ENCODE assay signal across 8 mouse cellular contexts in genomic region chr6:101307964-101308531, GRCm38 (mm10).
A peak's percentile ranks its signal among the peaks of the same experiment; 100 is the strongest.
DNase-seq lines count a peak whose midpoint lies in the region; ATAC-seq lines count a peak whose summit lies in the region.
"Had no signal": no experiment of that assay in that cellular context is flagged by ENCODE, and none has a peak within 500 bp of the region (broad histone marks: within the 10 kb centered on the region; RNA-seq: fewer than 3 reads in every experiment).

No protein-coding gene starts in this region.

- no peaks in the 10 kb centered on the region for H3K36me3 ChIP-seq in forebrain, embryonic 12.5 days (replicated peaks)
- no peaks in the 10 kb centered on the region for H3K36me3 ChIP-seq in hindbrain, embryonic 14.5 days (replicated peaks; ENCODE audit: control insufficient read depth, insufficient read depth)
- 0 out of 2 replicates have a peak, but pooled peaks cover 3% of the 10 kb centered on the region for H3K36me3 ChIP-seq in limb, embryonic 10.5 days
- H3K36me3 ChIP-seq: stomach, embryonic 15.5 days had no signal

- H3K27me3 ChIP-seq in forebrain, embryonic 12.5 days, result peaks cover 42% of the 10 kb centered on the region
- H3K27me3 ChIP-seq in hindbrain, embryonic 14.5 days (ENCODE audit: control insufficient read depth, insufficient read depth, low read length), result peaks cover 9% of the 10 kb centered on the region; the same call in 1 of the 2 replicates
- no peaks in the 10 kb centered on the region for H3K27me3 ChIP-seq in limb, embryonic 10.5 days (ENCODE audit: low read depth, poor library complexity, severe bottlenecking)
- H3K27me3 ChIP-seq: stomach, embryonic 15.5 days had no signal

- no peak overlapping the region for H3K4me3 ChIP-seq in forebrain, embryonic 12.5 days (replicated peaks)
- no peak overlapping the region for H3K4me3 ChIP-seq in hindbrain, embryonic 14.5 days (replicated peaks; ENCODE audit: low read length)
- no peak overlapping the region for H3K4me3 ChIP-seq in limb, embryonic 10.5 days
- H3K4me3 ChIP-seq: stomach, embryonic 15.5 days had no signal

- H3K4me1 ChIP-seq in forebrain, embryonic 12.5 days, result peaks cover 28% of the 10 kb centered on the region
- H3K4me1 ChIP-seq in hindbrain, embryonic 14.5 days (replicated peaks; ENCODE audit: control insufficient read depth, insufficient read depth, low read length), result 0 out of 2 replicates have a peak, but pooled peaks cover 2% of the 10 kb centered on the region
- peaks cover 41% of the 10 kb centered on the region for H3K4me1 ChIP-seq in limb, embryonic 10.5 days

- 7% methylated on average over 11 of the region's 11 CpGs for WGBS in forebrain, embryonic 12.5 days
- 12% methylated on average over 11 of the region's 11 CpGs for WGBS in hindbrain, embryonic 14.5 days
- 58% methylated on average over 11 of the region's 11 CpGs for WGBS in limb, embryonic 10.5 days

- peak; percentile 91 for ATAC-seq in forebrain, embryonic 12.5 days (ENCODE audit: low FRiP score)
- ATAC-seq in hindbrain, embryonic 14.5 days (ENCODE audit: low FRiP score), result peak; percentile 86

- peak overlapping the region; percentile 9; the same call in 1 of the 2 replicates for H3K4me2 ChIP-seq in forebrain, embryonic 12.5 days
- H3K4me2 ChIP-seq in hindbrain, embryonic 14.5 days (replicated peaks), result no peak overlapping the region
- H3K4me2 ChIP-seq: stomach, embryonic 15.5 days had no signal

- no peak overlapping the region for H3K9ac ChIP-seq in forebrain, embryonic 12.5 days
- no peak overlapping the region for H3K9ac ChIP-seq in hindbrain, embryonic 14.5 days
- H3K9ac ChIP-seq: stomach, embryonic 15.5 days had no signal

- H3K27ac ChIP-seq in forebrain, embryonic 12.5 days, result peak overlapping the region; percentile 25; the same call in 1 of the 2 replicates
- no peak overlapping the region for H3K27ac ChIP-seq in hindbrain, embryonic 14.5 days
- H3K27ac ChIP-seq in limb, embryonic 10.5 days, result 0 out of 2 replicates have a peak overlapping the region, but pooled peaks have one; percentile 15

- H3K9me3 ChIP-seq in forebrain, embryonic 12.5 days, result no peaks in the 10 kb centered on the region
- H3K9me3 ChIP-seq in hindbrain, embryonic 14.5 days (ENCODE audit: control insufficient read depth, low read length), result no peaks in the 10 kb centered on the region
- no peaks in the 10 kb centered on the region for H3K9me3 ChIP-seq in limb, embryonic 10.5 days (replicated peaks)
- H3K9me3 ChIP-seq: stomach, embryonic 15.5 days had no signal

- DNase-seq in embryo, embryonic 11 days, result peak; percentile 70
- DNase-seq in hindbrain, embryonic 14.5 days (ENCODE audit: low spot score), result peak; percentile 62
- no peak for DNase-seq in limb, embryonic 10.5 days (ENCODE audit: low spot score)
- DNase-seq in telencephalon, adult 2 months (ENCODE audit: low read depth, low spot score), result peak; percentile 87
- no peak for DNase-seq in testis, postnatal 10 days (ENCODE audit: low spot score)
- DNase-seq in thymus, postnatal 10 days (ENCODE audit: low spot score in 2 of 2), result no peak

Comparison
In these comparisons a context has a peak if more than half of its experiments do, and no peak if none do; other contexts are left out.
1. DNase-seq: peak in embryo, embryonic 11 days (single experiment), hindbrain, embryonic 14.5 days (single experiment) and telencephalon, adult 2 months (single experiment); none in limb, embryonic 10.5 days (single experiment), testis, postnatal 10 days (single experiment) and thymus, postnatal 10 days (0 of 2).